Mouse (Mus musculus): ENCODE measurements at regions not wholly inside any gene's neighbourhood (a gene's known extent, or its start where the extent isn't known, plus 50 kb on each side); places are given as distances from the start of the nearest gene placed in this dataset.

GRCm38 (mm10) chr17:51362801-51363200, 183.6 kb upstream of the Tbc1d5 start:
- H3K4me1 ChIP-seq (replicated peaks; ENCODE audit: control insufficient read depth, insufficient read depth), result no peaks in the 10 kb centered on the region
- DNase-seq (ENCODE audit: low spot score) (no peak), ATAC-seq (ENCODE audit: low FRiP score, low TSS enrichment) (no peak)
- no peaks in the 10 kb centered on the region for H3K27me3 ChIP-seq (ENCODE audit: control insufficient read depth, insufficient read depth, low read length)
- H3K4me3 ChIP-seq (ENCODE audit: low read depth, low read length), result no peak overlapping the region
- H3K27ac ChIP-seq (replicated peaks), result no peak overlapping the region
- no peak for TF ChIP-seq EP300 (optimal IDR thresholded peaks at IDR 0.05)
- TF ChIP-seq CTCF (IDR thresholded peaks at IDR 0.05; ENCODE audit: low read depth), result no peak
- no peaks in the 10 kb centered on the region for H3K36me3 ChIP-seq (ENCODE audit: control insufficient read depth, insufficient read depth, low read length)
- no peaks in the 10 kb centered on the region for H3K9me3 ChIP-seq (ENCODE audit: control insufficient read depth, low read length)
- H3K4me2 ChIP-seq (replicated peaks; ENCODE audit: low read depth), result no peak overlapping the region
- 91% methylated on average over 7 of the region's 7 CpGs for WGBS
- H3K9ac ChIP-seq (ENCODE audit: low read length), result no peak overlapping the region

GRCm38 (mm10) chr17:51362271-51362670, 183.1 kb upstream of the Tbc1d5 start:
- Histone ChIP-seq H3K4me1 (replicated peaks; ENCODE audit: control insufficient read depth, insufficient read depth) (no peaks in the 10 kb centered on the region), H3K9me3 (ENCODE audit: control insufficient read depth, low read length) (no peaks in the 10 kb centered on the region), H3K4me3 (ENCODE audit: low read depth, low read length) (no peak overlapping the region), H3K27ac (replicated peaks) (no peak overlapping the region), H3K36me3 (ENCODE audit: control insufficient read depth, insufficient read depth, low read length) (no peaks in the 10 kb centered on the region), H3K4me2 (replicated peaks; ENCODE audit: low read depth) (no peak overlapping the region), H3K9ac (ENCODE audit: low read length) (no peak overlapping the region), H3K27me3 (ENCODE audit: control insufficient read depth, insufficient read depth, low read length) (no peaks in the 10 kb centered on the region)
- DNase-seq (ENCODE audit: low spot score), result no peak
- WGBS, result 92% methylated on average over 12 of the region's 12 CpGs
- TF ChIP-seq CTCF (IDR thresholded peaks at IDR 0.05; ENCODE audit: low read depth) (no peak), EP300 (optimal IDR thresholded peaks at IDR 0.05) (no peak)
- no peak for ATAC-seq (ENCODE audit: low FRiP score, low TSS enrichment)

GRCm38 (mm10) chr17:51358362-51358739, 179.2 kb upstream of the Tbc1d5 start:
- no peaks in the 10 kb centered on the region for H3K27me3 ChIP-seq (ENCODE audit: control insufficient read depth, insufficient read depth, low read length)
- no peaks in the 10 kb centered on the region for H3K36me3 ChIP-seq (ENCODE audit: control insufficient read depth, insufficient read depth, low read length)
- DNase-seq (ENCODE audit: low spot score) (no peak), ATAC-seq (ENCODE audit: low FRiP score, low TSS enrichment) (no peak)
- H3K9ac ChIP-seq (ENCODE audit: low read length), result no peak overlapping the region
- no peaks in the 10 kb centered on the region for H3K4me1 ChIP-seq (replicated peaks; ENCODE audit: control insufficient read depth, insufficient read depth)
- H3K27ac ChIP-seq (replicated peaks), result no peak overlapping the region
- H3K9me3 ChIP-seq (ENCODE audit: control insufficient read depth, low read length), result no peaks in the 10 kb centered on the region
- H3K4me2 ChIP-seq (replicated peaks; ENCODE audit: low read depth), result no peak overlapping the region
- 23% methylated on average over 4 of the region's 4 CpGs for WGBS
- no peak overlapping the region for H3K4me3 ChIP-seq (ENCODE audit: low read depth, low read length)
- TF ChIP-seq EP300 (optimal IDR thresholded peaks at IDR 0.05), result no peak
- TF ChIP-seq CTCF (IDR thresholded peaks at IDR 0.05; ENCODE audit: low read depth), result no peak

GRCm38 (mm10) chr17:51357690-51358361, 178.7 kb upstream of the Tbc1d5 start:
- ATAC-seq (ENCODE audit: low FRiP score, low TSS enrichment), result no peak
- no peaks in the 10 kb centered on the region for H3K4me1 ChIP-seq (replicated peaks; ENCODE audit: control insufficient read depth, insufficient read depth)
- H3K27me3 ChIP-seq (ENCODE audit: control insufficient read depth, insufficient read depth, low read length), result no peaks in the 10 kb centered on the region
- no peaks in the 10 kb centered on the region for H3K36me3 ChIP-seq (ENCODE audit: control insufficient read depth, insufficient read depth, low read length)
- H3K9ac ChIP-seq (ENCODE audit: low read length), result no peak overlapping the region
- no peak for DNase-seq (ENCODE audit: low spot score)
- H3K27ac ChIP-seq (replicated peaks), result no peak overlapping the region
- no peak overlapping the region for H3K4me3 ChIP-seq (ENCODE audit: low read depth, low read length)
- TF ChIP-seq CTCF (IDR thresholded peaks at IDR 0.05; ENCODE audit: low read depth) (no peak), EP300 (optimal IDR thresholded peaks at IDR 0.05) (no peak)
- WGBS, result 47% methylated on average over 5 of the region's 5 CpGs
- H3K4me2 ChIP-seq (replicated peaks; ENCODE audit: low read depth), result no peak overlapping the region
- no peaks in the 10 kb centered on the region for H3K9me3 ChIP-seq (ENCODE audit: control insufficient read depth, low read length)

- 75% methylated on average over 8 of the region's 8 CpGs for WGBS
- ATAC-seq (ENCODE audit: low FRiP score, low TSS enrichment) (no peak), DNase-seq (ENCODE audit: low spot score) (no peak)
- H3K4me1 ChIP-seq (replicated peaks; ENCODE audit: control insufficient read depth, insufficient read depth), result no peaks in the 10 kb centered on the region
- no peak overlapping the region for H3K9ac ChIP-seq (ENCODE audit: low read length)
- no peak overlapping the region for H3K4me3 ChIP-seq (ENCODE audit: low read depth, low read length)
- H3K27me3 ChIP-seq (ENCODE audit: control insufficient read depth, insufficient read depth, low read length), result no peaks in the 10 kb centered on the region
- TF ChIP-seq EP300 (optimal IDR thresholded peaks at IDR 0.05) (no peak), CTCF (IDR thresholded peaks at IDR 0.05; ENCODE audit: low read depth) (no peak)
- H3K9me3 ChIP-seq (ENCODE audit: control insufficient read depth, low read length), result no peaks in the 10 kb centered on the region
- H3K36me3 ChIP-seq (ENCODE audit: control insufficient read depth, insufficient read depth, low read length), result no peaks in the 10 kb centered on the region
- no peak overlapping the region for H3K27ac ChIP-seq (replicated peaks)
- H3K4me2 ChIP-seq (replicated peaks; ENCODE audit: low read depth), result no peak overlapping the region
Measured at GRCm38 (mm10) chr17:51356447-51356846, 177.3 kb upstream of the Tbc1d5 start.

- Histone ChIP-seq H3K36me3 (ENCODE audit: control insufficient read depth, insufficient read depth, low read length) (no peaks in the 10 kb centered on the region), H3K9me3 (ENCODE audit: control insufficient read depth, low read length) (no peaks in the 10 kb centered on the region), H3K27ac (replicated peaks) (no peak overlapping the region), H3K4me3 (ENCODE audit: low read depth, low read length) (no peak overlapping the region), H3K4me2 (replicated peaks; ENCODE audit: low read depth) (no peak overlapping the region), H3K4me1 (replicated peaks; ENCODE audit: control insufficient read depth, insufficient read depth) (no peaks in the 10 kb centered on the region), H3K27me3 (ENCODE audit: control insufficient read depth, insufficient read depth, low read length) (no peaks in the 10 kb centered on the region), H3K9ac (ENCODE audit: low read length) (no peak overlapping the region)
- ATAC-seq (ENCODE audit: low FRiP score, low TSS enrichment) (no peak), DNase-seq (ENCODE audit: low spot score) (no peak)
- WGBS, result 84% methylated on average over 7 of the region's 7 CpGs
- no peak for TF ChIP-seq EP300 (optimal IDR thresholded peaks at IDR 0.05)
- no peak for TF ChIP-seq CTCF (IDR thresholded peaks at IDR 0.05; ENCODE audit: low read depth)
Measured at GRCm38 (mm10) chr17:51321868-51322267, 142.7 kb upstream of the Tbc1d5 start.
